Mouse (Mus musculus): ENCODE measurements around the gene Cd81. TPM values are rescaled to one million over a fixed set of nuclear protein-coding genes. Genes with fewer than 3 reads are reported as not detected.

Gene Cd81
- total and polyA plus RNA-seq, 2 experiments from 2014 or later = 811 to 1,316 TPM

DNA sequence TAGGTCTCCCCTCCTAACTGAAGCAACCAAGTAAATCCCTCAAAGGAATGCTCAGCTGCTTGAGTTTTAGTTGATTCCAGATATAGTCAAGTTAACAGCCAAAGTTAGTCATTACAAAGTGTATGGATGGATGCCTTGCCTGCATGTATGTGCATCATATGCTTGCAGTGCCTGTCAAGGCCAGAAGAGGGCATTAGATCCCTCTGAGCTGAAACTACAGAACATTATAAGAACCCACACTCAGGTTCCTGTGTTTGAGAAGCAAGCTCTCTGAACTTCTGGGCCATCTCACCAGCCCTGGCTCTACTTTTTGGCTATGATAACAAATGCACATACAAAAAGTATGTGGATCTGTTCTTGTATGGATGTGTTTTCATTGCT lies 7.7 kb upstream of the Cd81 start:
- Histone ChIP-seq H3K9me3 (replicated peaks; ENCODE audit: control insufficient read depth, low read length) (no peaks in the 10 kb centered on the region), H3K27ac (ENCODE audit: low read depth) (no peak overlapping the region), H3K4me2 (ENCODE audit: low read depth, low read length) (no peak overlapping the region), H3K4me3 (ENCODE audit: low read depth, low read length) (no peak overlapping the region), H3K9ac (replicated peaks; ENCODE audit: low read depth, low read length) (no peak overlapping the region), H3K36me3 (replicated peaks; ENCODE audit: control insufficient read depth, insufficient read depth, low read length) (no peaks in the 10 kb centered on the region), H3K27me3 (ENCODE audit: control insufficient read depth, insufficient read depth, low read length) (no peaks in the 10 kb centered on the region), H3K4me1 (ENCODE audit: control insufficient read depth, insufficient read depth) (peaks cover 39% of the 10 kb centered on the region)
- DNase-seq (ENCODE audit: low spot score) (no peak), ATAC-seq (ENCODE audit: insufficient read depth, low read depth) (no peak)
- TF ChIP-seq CTCF (IDR thresholded peaks at IDR 0.05; ENCODE audit: low read depth) = 0 out of 2 replicates have a peak, but pooled peaks have one; percentile 16
- no peak for TF ChIP-seq EP300 (IDR thresholded peaks at IDR 0.05; ENCODE audit: low read depth)

DNA sequence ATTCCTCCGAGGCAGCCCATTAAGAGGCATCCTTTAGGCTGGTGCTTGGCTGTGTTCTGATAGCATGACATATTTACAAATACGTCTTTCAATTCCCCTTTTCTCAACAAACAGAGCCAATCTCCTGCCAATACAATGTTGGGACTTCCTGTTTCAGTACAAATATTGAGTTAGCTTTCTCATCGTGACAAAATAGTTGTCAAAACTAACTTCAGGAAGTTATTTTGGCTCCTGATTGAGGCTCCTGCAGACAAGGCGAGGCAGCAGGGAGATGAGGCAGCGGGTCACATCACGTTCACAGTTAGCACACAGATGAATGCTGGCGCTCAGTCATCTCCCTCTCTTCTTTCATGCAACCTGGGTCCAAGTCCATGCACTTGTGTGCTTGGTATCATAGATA lies 6.2 kb upstream of the Cd81 start:
- Histone ChIP-seq H3K9me3 (replicated peaks; ENCODE audit: control insufficient read depth, low read length) (no peaks in the 10 kb centered on the region), H3K36me3 (replicated peaks; ENCODE audit: control insufficient read depth, insufficient read depth, low read length) (no peaks in the 10 kb centered on the region), H3K4me3 (ENCODE audit: low read depth, low read length) (no peak overlapping the region), H3K4me2 (ENCODE audit: low read depth, low read length) (no peak overlapping the region), H3K27me3 (ENCODE audit: control insufficient read depth, insufficient read depth, low read length) (no peaks in the 10 kb centered on the region), H3K9ac (replicated peaks; ENCODE audit: low read depth, low read length) (no peak overlapping the region), H3K27ac (ENCODE audit: low read depth) (no peak overlapping the region), H3K4me1 (ENCODE audit: control insufficient read depth, insufficient read depth) (peaks cover 43% of the 10 kb centered on the region)
- no peak for DNase-seq (ENCODE audit: low spot score)
- no peak for ATAC-seq (ENCODE audit: insufficient read depth, low read depth)
- WGBS = 64% methylated on average over 7 of the region's 7 CpGs
- TF ChIP-seq CTCF (IDR thresholded peaks at IDR 0.05; ENCODE audit: low read depth) (no peak), EP300 (IDR thresholded peaks at IDR 0.05; ENCODE audit: low read depth) (no peak)

DNA sequence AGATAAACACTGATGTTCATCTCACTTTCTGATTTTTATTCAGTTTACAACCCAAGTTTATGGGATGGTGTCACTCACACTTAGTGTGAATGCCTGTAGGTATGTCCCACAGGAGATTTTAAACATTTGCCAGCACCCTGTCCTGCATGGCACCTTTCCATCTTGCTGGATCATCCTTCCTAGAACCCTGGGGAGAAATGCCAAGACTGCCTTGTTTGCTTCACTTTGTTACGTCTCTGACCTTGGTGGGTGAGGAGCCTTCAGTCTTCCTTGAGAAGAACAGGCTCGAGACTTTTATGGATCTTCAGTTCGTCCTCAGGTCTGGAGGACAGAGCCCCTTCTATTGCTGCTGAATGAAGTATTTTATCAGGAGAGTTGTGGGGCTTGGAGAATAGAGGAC lies 3.2 kb upstream of the Cd81 start:
- no peaks in the 10 kb centered on the region for H3K36me3 ChIP-seq (replicated peaks; ENCODE audit: control insufficient read depth, insufficient read depth, low read length)
- no peaks in the 10 kb centered on the region for H3K9me3 ChIP-seq (replicated peaks; ENCODE audit: control insufficient read depth, low read length)
- peaks cover 34% of the 10 kb centered on the region for H3K4me1 ChIP-seq (ENCODE audit: control insufficient read depth, insufficient read depth)
- ATAC-seq (ENCODE audit: insufficient read depth, low read depth) (no peak), DNase-seq (ENCODE audit: low spot score) (no peak)
- WGBS = 75% methylated on average over 3 of the region's 3 CpGs
- no peak overlapping the region for H3K4me2 ChIP-seq (ENCODE audit: low read depth, low read length)
- no peak overlapping the region for H3K9ac ChIP-seq (replicated peaks; ENCODE audit: low read depth, low read length)
- no peaks in the 10 kb centered on the region for H3K27me3 ChIP-seq (ENCODE audit: control insufficient read depth, insufficient read depth, low read length)
- peak overlapping the region; percentile 99 for H3K27ac ChIP-seq (ENCODE audit: low read depth)
- H3K4me3 ChIP-seq (ENCODE audit: low read depth, low read length) = no peak overlapping the region
- TF ChIP-seq EP300 (IDR thresholded peaks at IDR 0.05; ENCODE audit: low read depth) = no peak
- TF ChIP-seq CTCF (IDR thresholded peaks at IDR 0.05; ENCODE audit: low read depth) = no peak

DNA sequence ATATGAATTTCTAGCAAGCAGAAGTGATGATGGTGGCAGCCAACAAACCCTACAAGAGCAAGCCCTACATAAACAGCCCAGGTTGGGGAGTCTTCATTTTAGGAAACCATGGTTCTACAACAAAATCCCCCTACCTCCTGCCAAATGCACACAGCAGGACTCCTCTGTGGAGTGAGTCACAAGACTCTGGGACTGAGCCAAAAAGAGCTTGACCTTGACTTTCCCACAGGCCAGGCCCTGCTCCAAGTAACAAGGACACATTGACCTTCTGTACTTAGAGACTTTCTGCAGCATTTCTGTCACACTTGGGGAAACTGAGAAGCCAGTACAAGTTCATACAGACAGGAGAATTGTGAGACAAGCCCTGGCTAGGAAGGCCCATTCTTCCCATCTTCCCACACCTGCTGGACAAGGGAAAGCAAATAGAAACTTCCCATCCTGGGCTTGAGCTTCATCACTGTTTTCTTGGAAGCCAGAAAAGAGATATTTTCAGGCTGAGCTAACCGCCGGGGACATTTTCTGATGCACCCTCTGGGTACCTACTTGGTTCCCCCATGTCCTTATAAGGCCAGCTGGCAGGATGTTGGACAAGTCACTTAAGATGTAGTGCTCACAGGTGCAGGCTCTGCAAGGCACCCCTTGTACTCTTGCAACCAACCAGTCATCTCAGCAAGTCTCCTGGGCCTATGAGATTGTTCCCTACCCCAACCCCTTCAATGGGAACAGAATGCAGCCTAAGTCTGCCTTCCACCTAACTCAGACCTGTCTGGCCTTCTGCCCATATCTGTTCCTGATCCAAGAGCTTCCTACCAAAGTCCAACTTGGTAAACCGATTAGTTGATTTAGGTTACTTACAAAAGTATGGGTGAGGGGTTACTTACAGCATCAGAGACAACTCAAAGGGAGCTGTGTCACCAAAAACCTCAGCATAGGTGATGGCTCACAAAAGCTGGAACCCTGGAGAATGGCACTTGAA lies 2.4 kb upstream of the Cd81 start:
- WGBS = 81% methylated on average over 3 of the region's 3 CpGs
- Histone ChIP-seq H3K9me3 (replicated peaks; ENCODE audit: control insufficient read depth, low read length) (no peaks in the 10 kb centered on the region), H3K27me3 (ENCODE audit: control insufficient read depth, insufficient read depth, low read length) (no peaks in the 10 kb centered on the region), H3K27ac (ENCODE audit: low read depth) (peak overlapping the region; percentile 99), H3K9ac (replicated peaks; ENCODE audit: low read depth, low read length) (no peak overlapping the region; the same call in 1 of the 2 replicates), H3K4me2 (ENCODE audit: low read depth, low read length) (no peak overlapping the region), H3K4me1 (ENCODE audit: control insufficient read depth, insufficient read depth) (peaks cover 41% of the 10 kb centered on the region), H3K36me3 (replicated peaks; ENCODE audit: control insufficient read depth, insufficient read depth, low read length) (no peaks in the 10 kb centered on the region), H3K4me3 (ENCODE audit: low read depth, low read length) (no peak overlapping the region)
- peak; percentile 77 for DNase-seq (ENCODE audit: low spot score)
- TF ChIP-seq CTCF (IDR thresholded peaks at IDR 0.05; ENCODE audit: low read depth) (no peak), EP300 (IDR thresholded peaks at IDR 0.05; ENCODE audit: low read depth) (no peak; the same call in 1 of the 2 replicates)
- peak; percentile 45 for ATAC-seq (ENCODE audit: insufficient read depth, low read depth)

DNA sequence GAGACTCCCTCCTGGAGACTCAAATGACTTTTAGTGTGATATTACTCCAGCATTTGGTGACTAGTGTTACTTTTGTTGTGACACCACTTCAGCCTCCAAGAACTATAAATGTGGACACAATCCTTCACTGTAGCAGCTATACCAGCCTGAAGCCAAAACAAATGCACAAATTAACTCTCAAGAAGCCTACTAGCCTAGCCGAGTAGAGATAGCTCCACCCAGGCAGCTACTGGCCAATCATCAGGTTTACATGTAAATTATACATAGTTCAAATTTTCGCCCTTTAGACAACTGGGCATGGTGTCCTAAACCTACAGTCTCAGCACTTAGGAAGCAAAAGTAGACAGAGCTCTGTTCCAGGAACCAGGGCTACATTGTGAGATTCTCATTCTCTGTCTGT lies 1.2 kb upstream of the Cd81 start:
- Histone ChIP-seq H3K4me1 (ENCODE audit: control insufficient read depth, insufficient read depth) (peaks cover 53% of the 10 kb centered on the region), H3K9me3 (replicated peaks; ENCODE audit: control insufficient read depth, low read length) (no peaks in the 10 kb centered on the region), H3K9ac (replicated peaks; ENCODE audit: low read depth, low read length) (no peak overlapping the region), H3K27me3 (ENCODE audit: control insufficient read depth, insufficient read depth, low read length) (no peaks in the 10 kb centered on the region), H3K27ac (ENCODE audit: low read depth) (peak overlapping the region; percentile 99), H3K4me3 (ENCODE audit: low read depth, low read length) (no peak overlapping the region), H3K36me3 (replicated peaks; ENCODE audit: control insufficient read depth, insufficient read depth, low read length) (peaks cover 3% of the 10 kb centered on the region; the same call in 1 of the 2 replicates), H3K4me2 (ENCODE audit: low read depth, low read length) (no peak overlapping the region)
- WGBS = 50% methylated on average over 2 of the region's 2 CpGs
- no peak for DNase-seq (ENCODE audit: low spot score)
- no peak for ATAC-seq (ENCODE audit: insufficient read depth, low read depth)
- 0 out of 2 replicates have a peak, but pooled peaks have one; percentile 24 for TF ChIP-seq EP300 (IDR thresholded peaks at IDR 0.05; ENCODE audit: low read depth)
- no peak for TF ChIP-seq CTCF (IDR thresholded peaks at IDR 0.05; ENCODE audit: low read depth)

Data from heart, postnatal 0 days (tissue).